Mouse (Mus musculus) CH12.LX (cell line): ENCODE data around the gene Nrf1.

Experiments used
- BHLHE40 ChIP-seq: IDR thresholded peaks from 2 replicates; pipeline ENCODE4 v1.6.1; 2011; ENCODE audit warnings: mild to moderate bottlenecking, low read depth, low read length, improper control_type of control experiment
- CTCF ChIP-seq, 2 experiments: IDR thresholded peaks in 1 of 2; conservative IDR thresholded peaks in 1 of 2; 2 replicates each; pipeline ENCODE4 v1.5.1; 2011 to 2012; ENCODE audit warnings: low read depth in 2 of 2, low read length in 2 of 2, improper control_type of control experiment in 1 of 2, inconsistent platforms in 1 of 2, mild to moderate bottlenecking in 1 of 2, moderate library complexity in 1 of 2
- KAT2A ChIP-seq: IDR thresholded peaks from 2 replicates; pipeline ENCODE4 v1.6.1; 2012; ENCODE audit warnings: low read length, improper control_type of control experiment, inconsistent platforms; ENCODE audit not compliant: insufficient replicate concordance
- MAZ ChIP-seq: IDR thresholded peaks from 2 replicates; pipeline ENCODE4 v1.6.1; 2012; ENCODE audit warnings: low read depth, mild to moderate bottlenecking, inconsistent platforms, low read length, improper control_type of control experiment, moderate library complexity
- POLR2A ChIP-seq: IDR thresholded peaks from 2 replicates; pipeline ENCODE4 v1.6.1; 2011; ENCODE audit warnings: low read depth, mild to moderate bottlenecking, improper control_type of control experiment, low read length
- POLR2AphosphoS2 ChIP-seq: IDR thresholded peaks from 2 replicates; pipeline ENCODE4 v1.6.1; 2011; ENCODE audit warnings: low read depth, low read length, improper control_type of control experiment
- SMC3 ChIP-seq: IDR thresholded peaks from 2 replicates; pipeline ENCODE4 v1.6.1; 2011; ENCODE audit warnings: low read depth, low read length, improper control_type of control experiment
- ZKSCAN1 ChIP-seq: IDR thresholded peaks from 2 replicates; pipeline ENCODE4 v1.6.1; 2012; ENCODE audit warnings: low read depth, inconsistent platforms, low read length, improper control_type of control experiment, borderline replicate concordance
- ZMIZ1 ChIP-seq: IDR thresholded peaks from 2 replicates; pipeline ENCODE4 v1.6.1; 2012; ENCODE audit warnings: low read depth, mild to moderate bottlenecking, inconsistent platforms, low read length, improper control_type of control experiment

DNA sequence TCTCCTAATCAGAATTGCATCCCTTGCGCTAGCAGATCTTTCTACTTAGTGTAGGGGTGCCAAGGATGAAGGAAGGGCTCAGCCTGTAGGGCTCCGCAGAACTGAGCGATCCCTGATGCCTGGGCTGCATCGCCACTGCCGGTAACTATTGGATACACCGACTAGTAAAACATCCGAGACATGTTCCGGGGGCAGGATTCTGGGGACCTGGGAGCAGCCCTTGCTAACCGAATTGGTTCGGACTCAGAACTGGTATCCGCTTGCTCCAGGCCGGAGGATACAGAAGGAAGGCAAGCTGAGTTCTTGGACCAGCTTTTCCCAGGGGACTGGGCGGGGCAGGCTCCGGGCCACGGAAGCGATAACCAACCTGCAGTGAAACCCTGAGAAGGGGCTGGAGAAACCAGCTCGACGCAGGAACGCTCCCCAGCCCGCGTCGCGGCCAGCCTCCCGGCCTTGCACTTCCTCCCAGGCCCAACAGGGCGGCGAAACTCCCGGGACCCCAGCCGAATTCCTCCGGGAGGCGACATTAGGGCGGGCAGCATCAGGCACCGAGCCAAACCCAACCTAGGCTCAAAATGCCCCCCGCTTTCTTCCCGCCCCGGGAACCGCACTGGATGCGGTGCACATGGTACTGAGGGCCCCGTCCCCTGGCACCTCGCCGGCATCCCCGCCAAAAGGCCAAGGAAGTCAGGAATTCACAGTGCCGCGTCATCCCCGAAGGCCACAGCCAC, 125.2 kb downstream of the Nrf1 start:
- TF ChIP-seq KAT2A (no peak), ZKSCAN1 (no peak), CTCF (conservative IDR thresholded peaks at IDR 0.05 in 1 of 2, IDR thresholded peaks at IDR 0.05 in 1 of 2; ENCODE audit: low read depth in 2 of 2, low read length in 2 of 2) (peak in 1 of 2 experiments; percentile 44; a peak in 2 of 4 replicates), POLR2AphosphoS2 (no peak), POLR2A (no peak), MAZ (no peak), ZMIZ1 (no peak), SMC3 (no peak), BHLHE40 (no peak)
